Mouse (Mus musculus) small intestine, adult 2 months (tissue): ENCODE measurements around the gene Ppcdc. TPM values are rescaled to one million over a fixed set of nuclear protein-coding genes. Genes with fewer than 3 reads are reported as not detected.

Experiments used
- H3K27ac ChIP-seq: fragments of 200-500 bp; 2 replicates; pipeline ENCODE4 v1.5.1; 2012; ENCODE audit warnings: low read depth, low read length, control low read depth, inconsistent platforms; ENCODE audit not compliant: insufficient read depth
- H3K27me3 ChIP-seq: fragments of 200-500 bp; 2 replicates; pipeline ENCODE4 v1.6.1; 2012; ENCODE audit warnings: mild to moderate bottlenecking, moderate library complexity, low read length, inconsistent platforms; ENCODE audit not compliant: control insufficient read depth, insufficient read depth
- H3K36me3 ChIP-seq: fragments of 200-500 bp; 2 replicates; pipeline ENCODE4 v1.6.1; 2012; ENCODE audit warnings: mild to moderate bottlenecking, low read length, control low read depth, inconsistent platforms; ENCODE audit not compliant: control insufficient read depth, insufficient read depth
- H3K4me1 ChIP-seq: fragments of 200-500 bp; 2 replicates; pipeline ENCODE4 v1.6.1; 2012; ENCODE audit warnings: low read length, inconsistent platforms, mixed read lengths; ENCODE audit not compliant: control insufficient read depth, insufficient read depth, insufficient read length
- H3K4me3 ChIP-seq: fragments of 200-500 bp; 2 replicates; pipeline ENCODE4 v1.5.1; 2012; ENCODE audit warnings: low read depth, mild to moderate bottlenecking, control low read depth, inconsistent platforms, low read length, moderate library complexity
- CTCF ChIP-seq: fragments of 200-500 bp; IDR thresholded peaks from 2 replicates; pipeline ENCODE4 v1.5.1; 2012; ENCODE audit warnings: low read depth, mild to moderate bottlenecking, control low read depth, inconsistent platforms, low read length, moderate library complexity, mixed read lengths; ENCODE audit not compliant: insufficient replicate concordance, insufficient read length; ENCODE audit errors: extremely low read depth
- POLR2A ChIP-seq: fragments of 200-500 bp; IDR thresholded peaks from 2 replicates; pipeline ENCODE4 v1.6.1; 2012; ENCODE audit warnings: low read depth, mild to moderate bottlenecking, control low read depth, inconsistent platforms, low read length, moderate library complexity
- WGBS: fragments of 180-500 bp; shearing (Covaris S2); methylation state at CpG from one replicate; pipeline ENCODE4 v1.1.7; 2018; 5-methylcytosine and 5-hydroxymethylcytosine counted together
- polyA plus RNA-seq: library from polyadenylated mRNA; depleted of rRNA; stranded (reverse); fragments of >200 nt; gene quantifications from 2 replicates; pipeline ENCODE4 v1.2.3, GENCODE M21; 2012

Ppcdc gene
- polyA plus RNA-seq, 1 experiment, result 14.2 TPM

DNA sequence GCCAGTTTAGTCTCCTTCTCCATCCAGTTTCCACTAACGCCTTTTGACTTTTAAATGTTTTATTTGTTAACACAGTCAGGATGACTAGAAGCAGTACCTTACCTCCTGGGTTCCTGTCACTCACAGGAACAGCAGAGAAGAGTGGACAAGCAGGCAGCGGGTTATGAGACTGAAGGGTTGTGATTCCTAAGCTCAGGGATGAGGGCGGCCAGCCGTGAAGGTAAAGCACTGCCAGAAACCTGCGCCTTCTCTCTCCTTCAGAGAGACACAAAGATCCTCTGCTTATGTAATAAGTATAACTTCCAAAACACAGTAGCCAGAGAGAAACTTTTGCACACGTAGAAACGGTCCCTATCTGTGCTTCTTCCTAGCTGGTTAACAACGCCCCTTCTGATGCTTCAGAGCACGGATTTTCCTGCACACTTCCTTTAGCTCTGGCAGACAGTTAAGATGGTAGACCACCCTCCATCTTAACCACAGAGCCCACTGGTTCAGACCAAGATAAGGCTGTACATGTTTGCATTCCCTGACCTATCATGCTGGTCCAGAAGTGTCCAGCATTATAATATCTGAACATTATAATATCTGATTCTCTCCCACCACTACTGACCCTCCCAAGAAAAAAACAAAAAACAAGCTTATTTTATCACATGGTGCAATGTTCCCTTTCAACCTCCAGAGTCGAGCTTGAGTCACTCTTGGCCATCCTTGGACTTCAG, 1.9 kb downstream of the Ppcdc start:
- Histone ChIP-seq H3K4me3 (no peak overlapping the region), H3K36me3 (peaks cover 3% of the 10 kb centered on the region), H3K27ac (no peak overlapping the region), H3K4me1 (peaks cover 8% of the 10 kb centered on the region; the same call in 1 of the 2 replicates), H3K27me3 (no peaks in the 10 kb centered on the region)
- WGBS, result 84% methylated on average over 10 of the region's 10 CpGs
- TF ChIP-seq POLR2A (no peak), CTCF (no peak)

DNA sequence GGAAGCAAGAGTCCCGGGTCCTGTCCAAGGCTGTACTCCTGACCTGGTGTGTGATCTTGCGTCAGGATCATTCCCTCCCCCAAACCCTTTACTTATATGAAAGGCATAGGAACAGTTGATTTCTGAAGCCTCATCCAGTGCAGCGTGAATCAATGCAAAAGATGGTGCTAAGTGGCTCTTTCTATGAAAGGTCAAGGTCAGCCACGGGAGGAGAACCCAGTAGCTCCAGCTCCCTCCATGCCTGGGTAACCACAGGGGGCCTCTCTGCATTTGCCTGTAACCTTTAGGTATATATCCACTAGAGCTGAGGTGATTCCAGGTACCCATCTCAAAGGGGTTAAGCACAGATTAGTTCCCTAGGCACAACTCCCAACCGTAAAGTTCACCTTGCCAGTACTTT, 3.8 kb downstream of the Ppcdc start:
- peaks cover 8% of the 10 kb centered on the region; the same call in 1 of the 2 replicates for H3K4me1 ChIP-seq
- 83% methylated on average over 5 of the region's 5 CpGs for WGBS

DNA sequence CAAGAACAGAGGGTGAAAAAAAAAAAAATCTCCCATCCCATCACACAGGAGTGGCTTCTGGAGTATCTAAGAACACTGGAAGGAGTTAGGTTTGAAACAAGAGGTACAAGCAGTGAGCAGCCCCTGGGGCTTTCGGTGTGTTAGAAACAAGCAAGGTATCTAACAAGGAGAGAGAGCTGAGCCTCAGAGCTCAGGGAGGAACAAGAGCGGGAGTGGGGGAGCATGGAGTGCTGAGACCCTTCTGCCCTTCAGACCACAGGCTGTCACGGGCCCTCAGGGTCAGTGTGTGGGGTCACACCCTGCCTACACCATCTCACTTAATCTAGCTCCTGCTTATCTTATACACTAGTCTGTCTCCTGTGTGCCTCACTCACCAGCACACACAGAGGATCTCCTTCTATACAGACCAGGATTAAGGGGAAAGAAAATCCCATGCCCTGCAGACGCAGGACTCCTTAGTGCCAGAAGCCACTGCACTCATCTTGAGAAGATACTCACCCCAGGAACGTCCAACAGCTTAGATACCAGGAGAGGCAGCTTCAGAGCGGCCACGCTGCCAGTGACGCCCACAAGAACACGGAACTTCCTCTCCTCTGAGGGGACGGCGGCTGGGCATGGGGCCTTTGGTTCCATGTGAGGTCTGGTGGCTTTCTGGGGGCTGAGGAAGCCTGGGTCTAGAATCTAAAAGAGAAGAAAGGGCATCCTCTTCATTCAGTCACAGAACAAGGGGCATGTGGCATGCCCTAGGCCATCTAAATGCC, 5.3 kb downstream of the Ppcdc start:
- TF ChIP-seq CTCF (no peak), POLR2A (no peak)
- no peaks in the 10 kb centered on the region for H3K27me3 ChIP-seq
- no peak overlapping the region for H3K4me3 ChIP-seq
- H3K27ac ChIP-seq, result no peak overlapping the region
- H3K4me1 ChIP-seq, result peaks cover 8% of the 10 kb centered on the region; the same call in 1 of the 2 replicates
- no peaks in the 10 kb centered on the region for H3K36me3 ChIP-seq
- 89% methylated on average over 11 of the region's 11 CpGs for WGBS

More for the DNA sequence above, 3.8 kb downstream of the Ppcdc start:
- Histone ChIP-seq H3K4me3 (no peak overlapping the region), H3K27ac (no peak overlapping the region), H3K27me3 (no peaks in the 10 kb centered on the region), H3K36me3 (no peaks in the 10 kb centered on the region)
- TF ChIP-seq POLR2A, result no peak
- no peak for TF ChIP-seq CTCF

DNA sequence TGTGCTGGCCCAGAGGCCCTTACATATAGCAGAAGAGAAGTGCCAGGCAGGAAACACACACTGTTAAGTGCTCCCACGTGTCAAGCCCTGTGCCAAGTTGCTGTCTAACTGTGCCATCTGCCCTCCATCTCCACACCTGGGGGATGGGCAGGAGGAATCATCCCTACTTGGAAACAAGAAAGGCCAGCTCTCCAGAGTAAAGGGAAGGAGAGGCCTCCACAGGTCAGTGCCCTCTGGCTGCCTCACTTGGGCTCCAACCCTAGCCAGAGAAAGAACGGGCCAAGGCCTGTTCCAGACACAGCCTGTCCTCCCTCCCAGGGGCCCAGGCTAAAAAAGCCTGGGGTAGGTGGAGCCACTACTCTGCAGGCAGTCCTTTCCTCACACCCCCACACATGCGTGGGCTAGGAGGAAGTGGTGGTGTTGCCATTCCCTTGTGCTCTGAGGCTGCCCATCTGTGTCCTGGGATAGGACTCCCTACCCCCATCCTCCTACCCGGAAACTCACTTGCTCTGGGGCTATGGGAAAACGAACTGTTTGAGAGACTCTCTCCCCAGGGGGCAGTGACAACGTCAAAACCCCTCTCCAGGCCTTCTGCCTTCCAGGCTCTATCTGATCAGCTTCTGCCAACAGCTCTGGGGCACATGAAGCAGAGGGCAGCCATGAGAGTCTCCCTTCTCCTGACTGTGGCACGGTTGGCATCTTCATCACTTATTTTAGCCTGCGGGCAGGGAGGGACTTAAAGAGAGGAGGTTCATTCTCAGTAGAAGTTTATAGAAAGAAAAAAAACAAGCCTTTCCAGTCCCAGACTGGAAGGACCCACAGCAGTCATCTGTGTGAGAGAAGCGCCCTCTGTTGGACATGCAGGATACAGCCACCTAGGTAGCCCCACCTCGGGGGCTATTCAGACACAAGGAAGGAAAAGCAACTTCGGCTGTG, 6.6 kb downstream of the Ppcdc start:
- Histone ChIP-seq H3K27ac (peak overlapping the region; percentile 54), H3K4me3 (no peak overlapping the region), H3K4me1 (peaks cover 4% of the 10 kb centered on the region; the same call in 1 of the 2 replicates), H3K27me3 (no peaks in the 10 kb centered on the region), H3K36me3 (no peaks in the 10 kb centered on the region)
- WGBS, result 25% methylated on average over 11 of the region's 11 CpGs
- TF ChIP-seq CTCF, result peak; percentile 95; the same call in 1 of the 2 replicates
- no peak for TF ChIP-seq POLR2A

DNA sequence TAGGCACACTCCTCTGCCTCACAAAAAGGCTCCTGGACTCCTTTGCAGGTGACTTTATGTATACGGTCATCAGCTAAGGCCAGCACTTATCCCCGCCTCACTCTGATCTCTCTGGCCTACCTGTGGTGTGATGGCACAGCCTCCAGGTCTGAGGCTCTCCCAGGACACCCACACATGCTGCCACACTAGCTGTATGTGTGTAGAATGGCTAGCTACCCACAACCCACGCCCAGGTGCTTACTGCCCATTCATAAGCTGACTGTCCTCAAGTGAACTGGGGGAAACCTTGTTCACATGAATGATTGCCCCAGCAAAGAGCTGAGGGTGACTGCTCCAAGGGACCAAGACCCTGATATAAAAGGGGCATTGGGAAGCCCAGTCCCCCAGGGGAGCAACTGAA, 7.4 kb downstream of the Ppcdc start:
- WGBS, result 91% methylated on average over 3 of the region's 3 CpGs
- H3K4me3 ChIP-seq, result no peak overlapping the region
- no peak overlapping the region for H3K27ac ChIP-seq
- TF ChIP-seq POLR2A (no peak), CTCF (no peak)
- peaks cover 4% of the 10 kb centered on the region; the same call in 1 of the 2 replicates for H3K4me1 ChIP-seq
- H3K27me3 ChIP-seq, result no peaks in the 10 kb centered on the region
- H3K36me3 ChIP-seq, result no peaks in the 10 kb centered on the region

DNA sequence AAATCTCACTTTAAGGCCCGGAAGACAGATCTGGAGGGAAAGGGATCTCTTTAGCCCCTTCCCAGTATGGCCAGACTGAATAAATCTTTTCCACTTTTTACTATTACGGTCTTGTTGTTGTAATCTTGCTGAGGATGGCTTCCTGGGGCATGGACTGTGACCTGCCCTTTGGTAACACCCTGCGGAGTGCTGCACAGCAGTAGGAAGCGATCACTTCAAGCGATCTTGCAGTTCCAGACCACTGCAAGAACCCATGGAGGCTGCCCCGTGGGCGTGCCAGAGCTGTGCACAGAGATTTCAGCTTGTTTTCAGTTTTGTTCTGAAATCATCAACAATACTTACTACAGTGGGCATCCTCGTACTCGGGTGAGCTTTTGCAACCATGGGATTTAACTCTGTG, 8.7 kb downstream of the Ppcdc start:
- 52% methylated on average over 9 of the region's 9 CpGs for WGBS
- Histone ChIP-seq H3K27me3 (no peaks in the 10 kb centered on the region), H3K36me3 (no peaks in the 10 kb centered on the region), H3K27ac (no peak overlapping the region), H3K4me1 (peaks cover 4% of the 10 kb centered on the region; the same call in 1 of the 2 replicates), H3K4me3 (no peak overlapping the region)
- no peak for TF ChIP-seq POLR2A
- no peak for TF ChIP-seq CTCF

DNA sequence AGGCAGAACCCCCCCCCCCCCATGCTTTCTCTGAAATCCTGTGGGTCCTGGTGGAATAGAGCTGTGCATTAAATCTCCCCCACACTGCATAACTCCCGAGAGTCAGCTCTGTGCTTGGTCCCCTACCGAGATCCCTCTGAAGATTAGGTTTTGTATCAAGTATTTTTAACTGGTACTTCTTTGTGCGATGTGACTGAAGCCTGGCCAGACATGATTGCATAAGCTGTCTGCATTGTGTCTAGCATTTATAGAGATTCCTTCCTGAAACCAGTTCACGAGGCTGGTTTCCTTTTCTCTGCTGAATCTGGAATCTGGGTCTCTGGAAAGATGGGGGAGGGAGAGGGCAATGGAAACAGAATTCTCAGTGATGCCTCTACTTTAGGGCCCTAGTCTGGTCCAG, 11.5 kb downstream of the Ppcdc start:
- H3K36me3 ChIP-seq, result peaks cover 4% of the 10 kb centered on the region; the same call in 1 of the 2 replicates
- no peak overlapping the region for H3K27ac ChIP-seq
- peaks cover 2% of the 10 kb centered on the region for H3K4me1 ChIP-seq
- 61% methylated on average over 4 of the region's 4 CpGs for WGBS
- H3K27me3 ChIP-seq, result no peaks in the 10 kb centered on the region
- no peak overlapping the region for H3K4me3 ChIP-seq
- no peak for TF ChIP-seq POLR2A
- no peak for TF ChIP-seq CTCF
